Mouse (Mus musculus) frontal cortex, postnatal 25 days (tissue): ENCODE measurements around the gene Pde10a.
"Not testable (repeated sequence)": the region's sequence is repeated elsewhere in the genome, so short reads cannot be mapped to it uniquely, and the experiment has no call there.

Experiments
- DNase-seq, 2 experiments: peaks; one replicate each; pipeline ENCODE4 v3.0.0; 2022; ENCODE audit warnings: low spot score in 2 of 2

Pde10a gene

DNA sequence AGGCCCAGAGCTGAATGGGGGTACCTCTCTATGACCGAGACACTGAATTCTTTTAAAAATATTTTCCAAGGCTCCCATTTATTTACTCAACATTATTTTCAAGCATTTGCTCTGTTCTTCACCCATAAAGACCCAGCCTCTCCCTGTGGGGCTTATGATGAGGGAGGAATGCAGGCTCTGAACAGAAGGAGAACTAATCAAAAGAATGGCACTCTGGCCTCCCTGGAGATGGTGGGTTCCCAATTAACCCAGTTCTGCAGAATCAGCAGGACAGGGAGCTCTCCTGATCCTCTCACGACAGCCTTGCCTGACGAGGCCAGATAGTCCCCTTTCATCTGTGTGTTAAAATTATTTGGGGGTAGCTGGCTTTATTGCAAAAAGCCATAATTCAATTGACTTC is 117.2 kb downstream of the Pde10a start:
- DNase-seq: no peak

GRCm38 (mm10) chr17:8647372-8647871 is 122.2 kb downstream of the Pde10a start:
- DNase-seq: no peak

DNA sequence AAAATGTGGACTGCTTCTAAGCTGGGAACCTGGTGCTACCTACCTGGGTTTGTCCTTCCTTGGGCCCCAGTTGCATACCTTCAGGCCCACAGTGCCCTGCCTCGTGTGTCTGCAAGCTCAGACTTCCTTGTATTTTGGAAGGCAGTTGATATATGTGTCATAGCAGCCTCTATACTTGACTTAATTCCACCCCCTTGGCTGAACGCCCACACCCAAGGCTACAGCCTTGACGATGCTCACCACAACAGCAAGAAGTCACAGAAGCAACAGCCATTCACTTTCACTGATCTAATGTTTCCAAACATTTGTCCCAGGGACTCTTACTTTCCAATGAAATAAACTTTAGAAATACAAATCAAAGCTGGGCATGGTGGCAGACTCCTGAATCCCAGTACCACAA is 123.1 kb downstream of the Pde10a start:
- no peak for DNase-seq

GRCm38 (mm10) chr17:8652681-8653262 is 127.6 kb downstream of the Pde10a start:
- no peak for DNase-seq

GRCm38 (mm10) chr17:8657661-8658060 is 132.5 kb downstream of the Pde10a start:
- DNase-seq: no peak

GRCm38 (mm10) chr17:8658751-8659454 is 133.7 kb downstream of the Pde10a start:
- no peak for DNase-seq

DNA sequence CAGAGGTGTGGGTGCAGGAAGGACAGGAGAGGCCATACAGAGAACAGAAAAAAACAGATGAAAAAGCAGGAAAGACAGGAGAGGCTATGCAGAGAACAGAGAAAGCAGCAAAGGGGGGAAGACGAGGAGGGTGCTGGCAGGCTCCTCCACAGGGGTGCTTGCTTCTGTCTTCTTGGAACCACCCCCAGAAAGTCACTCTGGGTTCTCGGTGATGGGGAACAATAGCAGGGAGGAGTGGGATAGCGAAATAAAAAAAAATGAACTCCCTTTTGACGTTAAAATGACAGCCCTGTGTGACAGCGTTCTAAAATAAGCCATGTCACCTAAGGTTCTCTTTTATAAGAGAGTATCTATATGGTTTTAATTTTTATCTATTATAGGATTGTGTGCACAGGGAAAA is 141.7 kb downstream of the Pde10a start:
- no peak for DNase-seq

DNA sequence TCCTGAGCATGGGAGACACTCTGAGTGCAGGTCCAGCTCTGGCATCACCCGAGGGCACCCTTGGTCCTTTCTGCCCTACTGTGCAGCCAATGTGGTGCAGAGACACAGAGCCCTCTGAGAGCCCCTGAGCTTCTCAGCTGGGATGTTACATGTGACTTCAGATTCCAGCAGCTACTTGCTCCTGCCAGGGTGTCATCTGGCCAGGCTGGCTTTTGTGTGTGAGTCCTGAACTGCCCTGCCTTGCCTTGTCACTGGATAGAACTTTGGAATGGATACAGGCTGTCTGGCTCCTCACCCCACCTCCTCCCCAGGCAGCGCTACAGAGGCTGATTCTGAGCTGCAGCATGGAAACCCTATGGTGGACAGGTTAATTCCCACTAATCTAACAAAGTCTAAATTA is 149.5 kb downstream of the Pde10a start:
- DNase-seq: no peak

GRCm38 (mm10) chr17:8686356-8686755 is 161.2 kb downstream of the Pde10a start:
- no peak for DNase-seq

- no peak for DNase-seq
Observed at GRCm38 (mm10) chr17:8688096-8688495, 162.9 kb downstream of the Pde10a start.

DNA sequence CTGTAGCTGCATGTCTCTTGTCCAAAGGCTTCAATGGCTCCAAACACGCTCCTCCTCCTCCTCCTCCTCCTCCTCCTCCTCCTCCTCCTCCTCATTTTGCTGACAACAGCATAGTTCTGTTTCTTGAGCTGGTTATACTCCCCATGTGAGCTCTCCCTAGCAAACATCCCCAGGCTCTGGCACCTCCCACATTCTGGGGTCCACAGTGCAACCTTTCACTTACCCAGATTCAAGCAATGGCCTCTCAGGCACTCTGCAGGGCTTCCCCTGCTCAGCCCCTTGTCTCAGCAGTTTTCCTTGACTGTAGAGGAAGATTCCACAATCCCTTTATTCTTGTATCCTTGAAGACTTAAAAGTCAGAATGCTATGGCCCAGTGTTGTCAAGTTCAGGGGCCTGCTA is 173.1 kb downstream of the Pde10a start:
- no peak for DNase-seq

DNA sequence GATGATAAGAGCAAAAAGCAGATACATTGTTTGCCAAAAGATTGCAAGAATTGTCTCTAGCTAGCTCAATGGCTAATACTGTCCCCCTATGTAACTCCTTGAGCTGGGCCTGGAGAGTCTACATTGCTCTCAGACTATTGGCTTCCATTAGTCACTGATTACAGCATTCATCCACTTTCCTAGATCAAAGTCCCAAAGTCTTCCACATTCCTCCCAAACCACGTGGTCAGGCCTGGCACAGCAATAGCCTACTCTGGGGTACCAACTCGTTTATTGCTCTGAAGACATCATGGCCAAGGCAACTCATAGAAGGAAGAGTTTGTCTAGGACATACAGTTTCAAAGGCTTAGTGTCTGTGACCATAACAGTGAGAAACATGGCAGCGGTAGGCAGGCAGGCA is 173.6 kb downstream of the Pde10a start:
- DNase-seq: no peak

DNA sequence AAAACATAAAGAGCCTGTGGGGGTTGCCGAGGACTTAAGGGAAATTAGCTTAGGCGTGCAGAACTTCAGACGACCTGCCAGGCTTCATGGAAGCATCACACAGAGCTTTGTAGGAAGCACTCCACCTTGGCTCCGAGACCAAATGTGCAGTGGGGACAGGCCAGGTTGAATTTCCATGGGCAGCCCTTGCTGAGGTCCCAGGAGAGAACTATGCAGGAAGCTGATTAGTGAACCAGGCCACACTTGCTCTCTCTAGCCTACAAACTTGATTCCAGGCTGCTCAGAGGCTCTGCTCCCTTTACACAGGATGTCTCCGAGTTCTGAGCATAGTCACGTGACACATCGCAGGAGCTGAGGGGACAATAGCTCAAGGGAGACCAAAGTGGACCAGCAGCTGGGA is 175.9 kb downstream of the Pde10a start:
- no peak for DNase-seq

DNA sequence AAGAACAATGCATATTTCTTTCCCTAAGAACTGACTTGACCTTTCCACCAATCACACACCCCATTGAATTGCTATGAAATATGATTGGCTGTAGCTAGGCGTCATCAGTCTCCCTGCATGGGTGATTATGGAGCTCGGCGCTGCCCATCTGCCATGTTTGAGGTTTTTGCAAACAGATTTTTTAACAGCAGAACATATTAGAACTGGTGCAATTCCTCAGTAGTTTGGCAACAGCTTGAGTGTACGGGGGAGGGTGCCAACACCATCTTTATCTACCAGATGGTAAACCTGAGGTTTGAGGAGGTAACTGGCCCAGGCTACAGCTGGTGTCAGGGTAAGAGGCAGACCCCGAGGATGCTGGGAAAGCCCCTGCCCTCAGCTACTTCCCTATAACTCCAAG is 177.3 kb downstream of the Pde10a start:
- no peak for DNase-seq

DNA sequence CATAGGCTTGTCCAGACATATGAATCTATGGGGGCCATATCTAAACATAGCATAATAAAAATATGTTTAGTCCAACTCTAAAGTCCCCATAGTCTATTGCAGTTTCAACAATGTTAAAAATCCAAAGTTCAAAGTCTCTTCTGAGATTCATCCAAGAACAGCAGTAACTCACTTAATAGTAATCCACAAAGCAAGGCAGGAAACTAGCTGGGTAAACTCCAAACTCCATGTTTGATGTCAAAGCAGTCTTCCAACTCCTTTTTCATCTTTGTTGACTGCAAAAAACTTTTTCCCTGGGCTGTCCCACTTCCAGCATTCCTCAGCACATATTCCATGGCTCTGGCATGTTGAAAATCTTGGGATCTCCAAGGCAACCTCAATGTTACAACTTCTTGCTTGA is 182.8 kb downstream of the Pde10a start:
- DNase-seq: no peak

DNA sequence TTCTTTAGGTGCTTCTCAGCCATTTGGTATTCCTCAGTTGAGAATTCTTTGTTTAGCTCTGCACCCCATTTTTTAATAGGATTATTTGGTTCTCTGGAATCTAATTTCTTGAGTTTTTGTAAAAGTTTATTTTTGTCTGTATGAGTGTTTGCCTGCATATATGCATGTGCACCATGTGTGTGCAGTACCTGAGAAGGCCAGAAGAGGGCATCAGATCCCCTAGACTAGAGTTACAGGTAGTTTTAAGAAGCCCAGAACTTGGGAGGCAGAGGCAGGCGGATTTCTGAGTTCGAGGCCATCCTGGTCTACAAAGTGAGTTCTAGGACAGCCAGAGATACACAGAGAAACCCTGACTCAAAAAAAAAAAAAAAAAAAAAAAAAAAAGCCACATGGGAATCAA is 187.6 kb downstream of the Pde10a start:
- DNase-seq: not testable (repeated sequence)

DNA sequence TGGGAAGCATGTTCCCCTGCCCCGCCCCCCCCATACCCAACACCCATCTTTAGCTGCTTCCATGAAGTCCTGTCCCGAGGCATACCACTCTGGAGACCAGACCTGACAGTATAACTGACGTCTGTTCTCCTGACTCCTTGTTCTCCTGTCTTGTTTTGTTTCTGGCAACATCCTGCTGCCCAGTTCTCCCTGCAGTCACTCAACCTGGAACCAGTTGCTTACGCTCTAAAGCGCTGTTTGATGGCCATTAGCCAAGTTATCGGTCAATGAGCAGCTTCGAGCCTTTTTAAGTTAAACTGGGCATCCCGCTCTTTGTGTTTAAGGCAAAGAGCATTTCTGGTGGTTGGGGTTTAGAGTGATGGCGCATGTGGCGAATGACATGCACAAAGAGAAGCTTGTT is 195.8 kb downstream of the Pde10a start:
- no peak for DNase-seq

DNA sequence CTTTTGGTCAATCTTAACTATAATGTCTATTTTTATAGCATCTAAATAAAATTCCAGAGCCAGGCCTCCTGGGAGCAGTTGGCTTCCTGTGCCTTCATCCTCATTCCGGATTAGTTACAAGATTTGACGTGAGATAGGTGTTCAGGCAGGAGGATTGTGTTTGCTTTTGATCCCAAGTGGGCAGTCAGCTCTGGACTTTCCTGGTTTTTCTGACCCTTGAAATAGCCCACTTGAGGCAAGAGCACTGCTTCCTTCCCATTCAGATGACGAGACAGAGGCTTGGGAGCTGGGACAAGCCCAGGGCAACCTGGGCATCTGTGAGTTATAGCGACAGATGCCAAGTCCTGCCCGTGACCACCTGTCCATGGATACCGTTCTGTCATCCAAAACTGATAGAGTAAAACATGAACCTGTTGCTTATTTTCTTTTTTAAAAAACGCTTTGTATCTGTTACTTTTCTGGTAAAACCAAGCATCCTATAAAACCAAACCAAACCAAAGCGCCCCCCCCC is 199.3 kb downstream of the Pde10a start:
- DNase-seq: no peak

DNA sequence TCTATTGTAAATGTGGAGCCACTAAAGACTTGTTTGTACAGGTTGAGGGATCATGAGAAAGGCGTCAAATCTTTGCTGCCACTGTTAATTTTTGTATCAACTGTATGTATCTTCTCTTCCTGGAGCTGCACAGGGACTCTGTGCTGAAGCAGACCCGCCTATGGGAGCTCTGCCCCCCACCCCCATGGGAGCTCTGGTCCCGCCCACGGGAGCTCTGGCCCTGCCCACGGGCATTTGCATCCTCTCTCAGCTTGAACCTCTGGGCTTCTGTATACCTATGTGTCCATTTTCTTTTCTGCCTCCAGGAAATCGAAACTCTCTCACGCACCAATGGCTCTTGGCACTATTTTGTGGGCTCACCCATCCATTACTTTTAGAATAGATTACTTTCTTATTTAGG is 203.5 kb downstream of the Pde10a start:
- no peak for DNase-seq

DNA sequence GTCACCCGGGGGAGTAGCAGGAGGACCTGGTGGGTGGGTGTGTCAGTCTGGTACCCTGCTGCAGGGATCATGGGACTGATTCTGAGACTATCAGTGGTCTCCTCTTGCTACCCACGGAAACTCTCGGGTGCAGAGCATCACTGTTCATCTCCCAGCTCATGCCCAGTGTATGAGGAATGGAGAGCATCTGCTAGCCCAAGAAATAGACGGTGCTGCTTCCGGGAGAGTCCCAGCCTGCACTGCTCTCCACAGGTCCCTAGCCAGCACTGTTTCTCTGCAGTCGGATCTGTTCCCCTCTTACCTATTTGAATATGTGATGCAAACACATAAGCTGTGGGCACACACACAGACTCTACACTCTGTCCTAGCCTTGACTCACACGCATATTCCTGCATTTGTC is 204.6 kb downstream of the Pde10a start:
- DNase-seq: no peak

DNA sequence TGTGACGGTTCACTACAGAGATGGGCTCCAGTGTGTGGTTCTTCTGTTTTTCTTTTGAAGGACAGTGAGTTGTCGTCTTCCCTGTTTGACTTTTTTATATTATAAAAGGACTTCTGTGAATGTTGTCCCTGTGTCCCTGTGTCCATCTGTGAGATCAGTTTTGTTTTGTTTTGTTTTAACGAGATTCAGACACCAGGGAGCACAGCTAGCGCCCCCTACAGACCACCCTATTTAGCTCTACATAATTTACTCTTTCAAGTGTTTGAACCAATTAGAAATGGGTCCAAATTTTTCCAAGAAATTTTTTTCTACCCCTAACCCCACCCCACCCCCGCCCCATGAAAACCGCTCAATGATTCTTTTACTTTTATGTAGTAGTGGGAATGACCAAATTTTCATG is 205.9 kb downstream of the Pde10a start:
- DNase-seq: no peak

- DNase-seq: no peak
Observed at GRCm38 (mm10) chr17:8736259-8736658, 211.1 kb downstream of the Pde10a start.

DNA sequence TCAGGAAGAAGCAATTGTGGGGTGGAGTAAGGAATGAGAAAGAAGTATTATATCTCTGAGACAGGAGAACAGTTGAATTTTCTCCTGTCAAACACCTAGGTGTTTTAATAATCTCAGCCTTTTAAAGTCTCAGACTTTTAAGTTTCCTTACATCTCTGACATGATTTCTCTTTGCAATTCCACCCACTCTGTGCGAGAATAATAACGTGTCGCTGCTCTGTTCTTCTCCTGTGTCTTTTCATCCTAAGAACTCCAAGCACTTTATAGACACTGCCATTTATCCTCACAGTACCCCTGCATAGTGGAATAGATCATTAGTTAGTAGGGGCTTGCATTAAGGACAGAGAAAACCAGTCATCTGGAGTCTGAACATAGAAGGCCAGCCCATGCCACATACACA is 217.6 kb downstream of the Pde10a start:
- no peak for DNase-seq

DNA sequence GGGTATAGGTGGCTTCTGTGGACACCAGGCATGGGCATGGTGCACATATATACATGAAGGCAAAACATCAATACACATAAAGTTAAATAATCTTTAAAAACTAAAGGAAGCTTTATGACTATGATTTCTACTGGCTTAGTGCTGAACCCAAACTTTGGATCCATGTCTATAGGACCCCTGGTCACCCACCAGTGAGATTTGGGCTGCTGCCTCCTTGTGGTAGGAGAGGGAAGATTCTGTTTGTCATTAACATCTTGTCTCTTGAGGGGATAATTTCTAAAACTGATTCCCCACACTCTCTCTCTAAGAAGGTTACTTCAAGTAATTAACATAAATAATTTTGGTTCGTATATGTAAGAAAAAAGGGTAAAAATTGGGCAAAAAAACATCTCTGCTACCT is 220.2 kb downstream of the Pde10a start:
- DNase-seq: no peak
